Mouse (Mus musculus) right cerebral cortex, postnatal 4 days (tissue): Measurements from ENCODE around the gene 1810010H24Rik.
"Not testable (repeated sequence)": the region's sequence is repeated elsewhere in the genome, so short reads cannot be mapped to it uniquely, and the experiment has no call there.

Experiments
- DNase-seq: peaks from one replicate; pipeline ENCODE4 v3.0.0-alpha.2; 2022

The 1810010H24Rik gene

GRCm38 (mm10) chr11:107045546-107045945, 20.1 kb downstream of the 1810010H24Rik start:
- no peak for DNase-seq

- DNase-seq: no peak
Observed at GRCm38 (mm10) chr11:107046766-107047620, 21.5 kb downstream of the 1810010H24Rik start.

- no peak for DNase-seq
Observed at GRCm38 (mm10) chr11:107054870-107055269, 29.4 kb downstream of the 1810010H24Rik start.

- no peak for DNase-seq
Observed at GRCm38 (mm10) chr11:107057391-107057790, 31.9 kb downstream of the 1810010H24Rik start.

- not testable (repeated sequence) for DNase-seq
Observed at GRCm38 (mm10) chr11:107059634-107060033, 34.2 kb downstream of the 1810010H24Rik start.

- DNase-seq: no peak
Observed at GRCm38 (mm10) chr11:107060941-107061340, 35.5 kb downstream of the 1810010H24Rik start.

- DNase-seq: no peak
Observed at GRCm38 (mm10) chr11:107063067-107063466, 37.6 kb downstream of the 1810010H24Rik start.

- no peak for DNase-seq
Observed at GRCm38 (mm10) chr11:107064590-107064989, 39.1 kb downstream of the 1810010H24Rik start.

- DNase-seq: no peak
Observed at GRCm38 (mm10) chr11:107065216-107065785, 39.8 kb downstream of the 1810010H24Rik start.
